Mouse (Mus musculus): ENCODE results near the gene Gas6.

Gas6 gene

DNA sequence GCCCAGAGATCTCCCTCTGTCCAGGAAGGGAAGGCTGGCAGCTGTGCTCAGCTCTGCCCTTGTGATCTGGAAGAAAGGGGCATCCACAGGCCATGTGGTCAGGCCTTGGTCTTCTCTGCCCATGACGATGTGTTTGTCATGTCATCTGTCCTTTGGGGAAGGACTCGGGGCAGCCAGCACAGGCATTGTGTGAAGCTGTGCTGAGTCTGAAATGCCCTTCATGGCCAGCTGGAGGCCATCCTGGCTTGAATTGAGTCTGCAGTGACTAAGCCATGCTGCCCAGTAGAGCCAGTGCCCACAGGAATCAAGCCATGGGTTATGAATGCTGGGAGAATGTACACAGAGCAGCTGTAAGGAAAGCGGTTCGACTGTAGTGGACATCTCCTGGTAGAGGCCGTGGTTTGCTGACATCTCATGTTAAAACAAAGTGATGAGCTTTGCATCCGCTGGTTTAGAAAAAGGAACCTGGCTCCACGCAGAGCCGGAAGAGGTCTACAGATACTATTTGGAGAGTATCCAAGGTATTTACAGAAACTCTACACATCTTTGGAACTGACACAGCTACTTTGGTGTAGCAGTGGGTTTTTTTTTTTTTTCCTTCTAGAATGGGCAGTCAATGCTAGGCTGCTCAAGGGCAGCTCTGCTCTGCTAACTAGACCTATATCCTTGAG, 9.8 kb upstream of the Gas6 start:
- Histone ChIP-seq H3K4me3 (replicated peaks; ENCODE audit: low read length) (no peak overlapping the region), H3K27me3 (ENCODE audit: insufficient read depth, low read length) (no peaks in the 10 kb centered on the region; the same call in 1 of the 2 replicates), H3K4me1 (replicated peaks; ENCODE audit: low read depth, low read length) (peaks cover 19% of the 10 kb centered on the region), H3K9me3 (ENCODE audit: low read length) (no peaks in the 10 kb centered on the region), H3K36me3 (ENCODE audit: insufficient read depth, low read length) (no peaks in the 10 kb centered on the region)
- TF ChIP-seq POU5F1 (IDR thresholded peaks at IDR 0.05; ENCODE audit: borderline replicate concordance, low read length) (no peak), NANOG (IDR thresholded peaks at IDR 0.05; ENCODE audit: borderline replicate concordance, low read length) (no peak), CTCF (conservative IDR thresholded peaks at IDR 0.05; ENCODE audit: low read length) (no peak)

DNA sequence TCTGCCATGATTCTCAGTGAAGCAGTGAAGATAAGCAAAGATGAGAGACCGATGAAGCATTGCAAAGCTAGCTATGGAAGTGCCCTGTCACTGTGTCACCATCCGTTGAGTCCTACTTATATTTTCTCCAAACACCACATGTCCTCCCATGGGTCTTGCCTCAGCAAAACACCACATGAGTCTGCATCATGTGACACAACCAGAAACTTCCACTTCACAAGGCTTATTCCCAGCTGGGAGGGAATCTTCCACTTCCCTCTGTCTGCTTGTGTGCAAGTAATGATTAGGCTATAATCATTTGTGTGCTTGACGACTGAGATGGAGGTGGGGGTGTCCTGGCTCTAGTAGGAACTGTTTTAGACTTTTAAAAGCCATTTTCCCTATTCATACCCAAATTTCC, 6.9 kb upstream of the Gas6 start:
- Histone ChIP-seq H3K9me3 (ENCODE audit: low read length) (no peaks in the 10 kb centered on the region), H3K4me1 (replicated peaks; ENCODE audit: low read depth, low read length) (no peaks in the 10 kb centered on the region), H3K27me3 (ENCODE audit: insufficient read depth, low read length) (peaks cover under 1% of the 10 kb centered on the region; the same call in 1 of the 2 replicates), H3K4me3 (replicated peaks; ENCODE audit: low read length) (no peak overlapping the region), H3K36me3 (ENCODE audit: insufficient read depth, low read length) (no peaks in the 10 kb centered on the region)
- TF ChIP-seq CTCF (conservative IDR thresholded peaks at IDR 0.05; ENCODE audit: low read length) (no peak), POU5F1 (IDR thresholded peaks at IDR 0.05; ENCODE audit: borderline replicate concordance, low read length) (no peak), NANOG (IDR thresholded peaks at IDR 0.05; ENCODE audit: borderline replicate concordance, low read length) (no peak)

DNA sequence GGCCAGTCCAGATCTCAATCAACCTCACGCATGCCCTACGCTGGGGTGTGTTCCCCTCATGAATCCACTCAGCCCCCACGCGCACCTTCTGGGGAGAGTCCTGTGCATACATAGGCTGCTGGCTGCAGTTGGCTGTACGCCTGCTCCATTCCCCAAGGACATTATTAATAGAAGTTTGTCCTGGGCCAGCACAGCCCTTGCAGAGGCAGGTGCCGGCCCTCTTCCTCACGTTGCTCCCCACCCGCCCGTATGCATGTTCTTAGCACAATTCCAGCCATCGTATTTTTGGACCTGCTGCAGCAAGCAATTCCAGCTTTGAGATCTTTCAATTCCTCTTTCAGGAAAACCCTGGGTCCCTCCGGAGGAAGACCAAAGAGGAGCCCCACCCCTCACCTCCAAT, 1.3 kb downstream of the Gas6 start:
- no peaks in the 10 kb centered on the region for H3K36me3 ChIP-seq (ENCODE audit: insufficient read depth, low read length)
- no peak for TF ChIP-seq POU5F1 (IDR thresholded peaks at IDR 0.05; ENCODE audit: borderline replicate concordance, low read length)
- no peak for TF ChIP-seq NANOG (IDR thresholded peaks at IDR 0.05; ENCODE audit: borderline replicate concordance, low read length)
- no peak for TF ChIP-seq CTCF (conservative IDR thresholded peaks at IDR 0.05; ENCODE audit: low read length)
- peaks cover 45% of the 10 kb centered on the region for H3K27me3 ChIP-seq (ENCODE audit: insufficient read depth, low read length)
- peak overlapping the region; percentile 87 for H3K4me3 ChIP-seq (replicated peaks; ENCODE audit: low read length)
- no peaks in the 10 kb centered on the region for H3K9me3 ChIP-seq (ENCODE audit: low read length)
- H3K4me1 ChIP-seq (replicated peaks; ENCODE audit: low read depth, low read length): peaks cover 57% of the 10 kb centered on the region

DNA sequence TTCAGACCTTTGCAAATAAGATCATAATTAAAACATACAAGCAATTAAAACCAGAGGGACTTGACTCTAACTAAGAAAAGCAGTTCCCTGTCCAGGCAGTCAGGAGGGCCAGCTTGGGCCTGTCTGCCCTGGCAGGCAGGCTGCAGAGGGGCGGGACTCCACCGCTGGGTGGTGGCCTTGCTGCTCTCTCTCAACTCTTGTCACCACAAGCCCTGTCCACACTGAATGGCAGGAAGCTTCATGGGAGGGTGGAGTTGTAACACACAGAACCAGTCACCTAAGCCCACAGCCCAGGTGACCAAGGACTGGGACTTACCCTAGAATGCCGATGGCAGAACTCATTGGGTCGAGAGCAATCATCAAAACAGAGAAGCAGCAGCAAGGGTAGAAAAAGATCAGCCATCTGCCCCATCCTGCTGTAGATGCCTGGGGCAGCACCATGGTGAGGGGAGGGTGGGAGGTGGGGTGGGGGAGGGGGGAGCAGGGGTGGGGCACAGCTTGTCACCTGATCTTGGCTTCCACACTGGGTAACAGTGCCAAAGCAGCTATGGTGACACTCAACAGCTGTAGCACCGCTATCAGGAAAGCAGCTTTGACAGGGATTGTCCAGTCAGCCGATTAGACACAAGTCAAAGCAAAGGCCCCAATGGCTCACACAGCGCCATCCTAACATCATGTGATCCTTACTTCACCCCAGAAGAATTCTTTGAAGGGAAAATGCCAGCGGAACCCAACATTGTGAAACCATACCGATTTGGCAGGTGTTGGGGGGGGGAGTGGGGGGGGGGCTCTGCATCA, 1.9 kb downstream of the Gas6 start:
- TF ChIP-seq POU5F1 (IDR thresholded peaks at IDR 0.05; ENCODE audit: borderline replicate concordance, low read length) (no peak), CTCF (conservative IDR thresholded peaks at IDR 0.05; ENCODE audit: low read length) (no peak), NANOG (IDR thresholded peaks at IDR 0.05; ENCODE audit: borderline replicate concordance, low read length) (no peak)
- no peak overlapping the region for H3K4me3 ChIP-seq (replicated peaks; ENCODE audit: low read length)
- H3K4me1 ChIP-seq (replicated peaks; ENCODE audit: low read depth, low read length): peaks cover 57% of the 10 kb centered on the region
- H3K9me3 ChIP-seq (ENCODE audit: low read length): no peaks in the 10 kb centered on the region
- no peaks in the 10 kb centered on the region for H3K36me3 ChIP-seq (ENCODE audit: insufficient read depth, low read length)
- peaks cover 45% of the 10 kb centered on the region for H3K27me3 ChIP-seq (ENCODE audit: insufficient read depth, low read length)

DNA sequence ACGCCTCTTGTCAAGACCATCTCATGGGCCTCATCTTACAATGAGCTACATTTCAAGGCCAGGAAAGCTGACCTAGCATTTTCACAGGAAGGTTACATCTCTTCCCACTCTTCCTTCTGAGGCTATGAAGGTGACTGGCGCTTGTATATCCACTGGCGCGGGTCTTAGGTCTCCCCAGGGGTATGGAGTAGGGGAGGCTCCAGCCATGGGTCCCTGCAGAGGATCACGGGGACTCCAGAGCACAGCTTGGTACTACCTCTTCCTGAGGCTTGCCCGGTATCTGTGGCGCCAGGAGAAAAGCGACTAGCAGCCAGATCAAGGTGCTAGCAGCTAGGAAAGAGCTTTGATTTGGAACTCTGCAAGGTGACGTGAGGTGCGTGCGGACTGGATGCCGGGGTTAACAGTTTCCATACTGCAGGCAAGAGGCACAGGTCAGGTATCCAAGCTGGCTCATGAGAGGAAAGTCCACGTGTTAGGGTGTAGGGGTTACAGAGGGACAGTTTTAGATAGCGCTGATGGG, 2.7 kb downstream of the Gas6 start:
- TF ChIP-seq POU5F1 (IDR thresholded peaks at IDR 0.05; ENCODE audit: borderline replicate concordance, low read length) (no peak), CTCF (conservative IDR thresholded peaks at IDR 0.05; ENCODE audit: low read length) (no peak), NANOG (IDR thresholded peaks at IDR 0.05; ENCODE audit: borderline replicate concordance, low read length) (no peak)
- Histone ChIP-seq H3K9me3 (ENCODE audit: low read length) (no peaks in the 10 kb centered on the region), H3K4me3 (replicated peaks; ENCODE audit: low read length) (no peak overlapping the region), H3K36me3 (ENCODE audit: insufficient read depth, low read length) (no peaks in the 10 kb centered on the region), H3K4me1 (replicated peaks; ENCODE audit: low read depth, low read length) (peaks cover 57% of the 10 kb centered on the region), H3K27me3 (ENCODE audit: insufficient read depth, low read length) (peaks cover 45% of the 10 kb centered on the region)

DNA sequence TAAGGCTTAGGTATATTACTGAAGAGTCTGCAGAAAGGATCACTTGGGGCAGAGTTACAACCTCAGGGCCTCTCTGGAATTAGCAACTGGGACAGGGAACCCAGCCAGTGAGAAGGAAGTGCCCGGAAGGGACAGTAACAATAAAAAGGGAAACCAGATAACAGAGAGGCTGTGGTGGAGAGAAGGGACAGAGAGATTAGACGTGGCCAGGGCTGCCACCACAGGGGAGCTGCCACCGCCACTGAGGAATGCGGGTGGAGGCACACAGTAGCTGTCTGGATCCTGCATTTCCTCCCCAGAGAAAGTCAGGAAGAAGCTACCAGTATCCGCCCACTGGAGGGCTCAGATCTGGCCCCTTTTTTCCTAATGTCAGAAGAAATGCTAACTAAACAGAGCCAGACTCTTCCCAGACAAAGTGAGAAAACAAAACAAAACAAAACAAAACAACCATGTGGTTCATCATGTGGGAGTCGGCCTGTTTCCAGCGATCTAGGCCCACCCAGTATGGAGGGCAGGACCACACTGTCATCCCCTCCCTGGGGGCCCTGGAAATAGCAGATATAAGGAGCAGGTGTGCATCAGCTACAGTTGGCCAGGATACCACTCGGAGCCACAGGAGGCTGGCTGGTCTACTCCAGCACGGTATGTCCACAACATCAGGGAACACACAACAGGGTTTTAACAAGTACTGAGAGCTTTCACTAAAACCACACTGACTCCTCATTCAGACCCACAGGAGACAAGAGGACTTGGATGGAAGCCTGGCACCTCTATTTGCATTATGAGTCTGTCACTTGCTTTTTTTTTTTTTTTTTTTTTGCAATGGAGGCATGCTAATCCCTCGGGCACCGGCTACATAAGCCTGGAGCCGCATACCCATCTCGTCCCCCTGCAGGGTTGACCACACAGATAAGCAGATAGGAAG, 4.0 kb downstream of the Gas6 start:
- Histone ChIP-seq H3K27me3 (ENCODE audit: insufficient read depth, low read length) (peaks cover 35% of the 10 kb centered on the region), H3K4me1 (replicated peaks; ENCODE audit: low read depth, low read length) (peaks cover 57% of the 10 kb centered on the region), H3K36me3 (ENCODE audit: insufficient read depth, low read length) (no peaks in the 10 kb centered on the region), H3K9me3 (ENCODE audit: low read length) (no peaks in the 10 kb centered on the region), H3K4me3 (replicated peaks; ENCODE audit: low read length) (no peak overlapping the region)
- no peak for TF ChIP-seq NANOG (IDR thresholded peaks at IDR 0.05; ENCODE audit: borderline replicate concordance, low read length)
- no peak for TF ChIP-seq POU5F1 (IDR thresholded peaks at IDR 0.05; ENCODE audit: borderline replicate concordance, low read length)
- TF ChIP-seq CTCF (conservative IDR thresholded peaks at IDR 0.05; ENCODE audit: low read length): no peak

DNA sequence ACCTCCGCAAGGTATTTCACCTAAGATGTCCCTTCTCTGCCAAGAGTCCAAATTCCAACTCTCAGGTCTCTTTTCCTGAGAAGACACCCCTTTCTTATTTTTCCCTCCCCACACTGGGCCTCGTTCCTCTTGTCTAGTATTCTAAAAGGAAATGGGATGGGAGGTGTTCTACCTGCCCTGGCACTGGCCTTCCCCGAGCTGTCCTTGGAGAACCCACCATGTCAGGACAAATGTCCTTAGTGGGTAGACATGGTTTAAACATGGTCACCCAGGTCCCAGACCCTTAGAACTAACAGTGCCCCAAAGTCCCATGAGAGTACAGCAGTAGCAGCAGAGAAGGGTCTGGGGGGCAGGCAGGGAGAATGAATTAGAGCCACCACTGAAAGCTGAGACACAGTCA, 4.9 kb downstream of the Gas6 start:
- Histone ChIP-seq H3K9me3 (ENCODE audit: low read length) (no peaks in the 10 kb centered on the region), H3K36me3 (ENCODE audit: insufficient read depth, low read length) (no peaks in the 10 kb centered on the region), H3K4me3 (replicated peaks; ENCODE audit: low read length) (no peak overlapping the region), H3K27me3 (ENCODE audit: insufficient read depth, low read length) (peaks cover 33% of the 10 kb centered on the region), H3K4me1 (replicated peaks; ENCODE audit: low read depth, low read length) (peaks cover 51% of the 10 kb centered on the region)
- TF ChIP-seq CTCF (conservative IDR thresholded peaks at IDR 0.05; ENCODE audit: low read length) (no peak), POU5F1 (IDR thresholded peaks at IDR 0.05; ENCODE audit: borderline replicate concordance, low read length) (no peak), NANOG (IDR thresholded peaks at IDR 0.05; ENCODE audit: borderline replicate concordance, low read length) (no peak)

DNA sequence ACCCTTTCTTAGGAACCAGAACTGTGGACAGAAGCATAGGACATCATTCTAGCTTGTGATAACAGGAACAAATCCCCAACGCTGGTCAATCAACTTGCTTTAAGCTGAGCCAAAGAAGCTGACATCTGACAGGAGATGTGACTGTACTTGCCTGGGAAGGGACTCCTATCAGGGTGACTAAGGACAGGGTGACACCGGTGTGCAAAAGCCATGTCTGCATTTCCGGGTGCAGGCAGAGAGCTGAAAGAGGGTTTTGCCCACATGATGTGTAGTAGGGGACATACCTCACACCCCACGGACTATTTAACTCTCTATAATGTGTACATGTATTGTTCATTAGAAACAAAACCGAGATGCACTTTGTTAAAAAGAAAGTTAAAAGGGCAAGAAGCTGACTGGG, 11.1 kb downstream of the Gas6 start:
- Histone ChIP-seq H3K27me3 (ENCODE audit: insufficient read depth, low read length) (no peaks in the 10 kb centered on the region), H3K9me3 (ENCODE audit: low read length) (no peaks in the 10 kb centered on the region), H3K4me1 (replicated peaks; ENCODE audit: low read depth, low read length) (no peaks in the 10 kb centered on the region), H3K36me3 (ENCODE audit: insufficient read depth, low read length) (no peaks in the 10 kb centered on the region), H3K4me3 (replicated peaks; ENCODE audit: low read length) (no peak overlapping the region)
- no peak for TF ChIP-seq CTCF (conservative IDR thresholded peaks at IDR 0.05; ENCODE audit: low read length)
- TF ChIP-seq POU5F1 (IDR thresholded peaks at IDR 0.05; ENCODE audit: borderline replicate concordance, low read length): no peak
- no peak for TF ChIP-seq NANOG (IDR thresholded peaks at IDR 0.05; ENCODE audit: borderline replicate concordance, low read length)
